Mouse (Mus musculus): ENCODE results near the gene Leo1. TPM values are rescaled to one million over a fixed set of nuclear protein-coding genes. Genes with fewer than 3 reads are reported as not detected.

Leo1 gene
- polyA plus RNA-seq (2015; fragmentation: Nextera tagmentation; extraction: Ambion mirVana), result 31.4 and 36.6 TPM in 2 replicates

DNA sequence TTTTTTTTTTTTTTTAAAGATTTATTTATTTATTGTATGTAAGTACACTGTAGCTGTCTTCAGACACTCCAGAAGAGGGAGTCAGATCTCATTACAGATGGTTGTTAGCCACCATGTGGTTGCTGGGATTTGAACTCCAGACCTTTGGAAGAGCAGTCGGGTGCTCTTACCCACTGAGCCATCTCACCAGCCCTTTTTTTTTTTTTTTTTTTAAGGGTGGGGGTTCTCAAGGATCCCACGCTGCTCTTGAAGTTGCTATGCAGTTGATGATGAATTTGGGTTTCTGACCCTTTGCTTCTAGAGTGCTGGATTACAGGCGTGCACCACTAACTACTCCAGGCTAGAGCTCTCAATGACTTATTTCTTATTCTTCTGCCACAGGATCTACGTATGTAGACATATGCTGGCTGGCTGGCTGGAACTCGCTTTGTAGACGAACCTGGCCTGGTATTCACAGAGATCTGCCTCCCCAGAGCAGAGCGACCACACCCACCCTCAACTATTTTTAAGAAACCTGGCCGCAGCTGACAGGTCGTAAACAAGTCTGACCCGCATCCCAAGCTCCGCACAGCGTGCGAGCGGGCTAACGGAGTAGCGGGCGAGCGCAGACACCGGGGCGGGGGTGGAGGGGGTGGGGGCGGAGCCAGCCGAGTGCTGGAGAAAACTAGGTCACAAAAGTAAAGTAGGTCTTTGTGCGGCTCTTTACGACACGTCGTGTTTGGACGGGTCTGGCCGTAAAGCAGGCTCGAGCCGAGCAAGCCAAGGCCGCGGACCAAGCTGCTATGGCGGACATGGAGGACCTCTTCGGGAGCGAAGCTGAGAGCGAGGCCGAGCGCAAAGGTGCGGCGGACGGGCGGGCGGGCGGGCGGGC is at the start of gene Leo1:
Gene Leo1, plus strand, starts transcription at position 729 of the 871 bp plus-strand sequence.
- ATAC-seq (replicated peaks; ENCODE audit: low FRiP score, low read depth) (peak; percentile 93), DNase-seq (ENCODE audit: low spot score) (peak; percentile 96)
- H3K9ac ChIP-seq (ENCODE audit: low read depth, low read length), result peak within 1 kb of the TSS; percentile 74
- H3K4me2 ChIP-seq (ENCODE audit: low read length), result peak within 1 kb of the TSS; percentile 66
- TF ChIP-seq CTCF (IDR thresholded peaks at IDR 0.05; ENCODE audit: low read depth), result no peak
- no peaks in the 10 kb centered on the region for H3K27me3 ChIP-seq (ENCODE audit: insufficient read depth, low read length)
- H3K36me3 ChIP-seq (ENCODE audit: insufficient read depth, low read length), result peaks cover 8% of the 10 kb centered on the region; the same call in 1 of the 2 replicates
- WGBS, result under 1% methylated on average over 42 of the region's 45 CpGs
- H3K9me3 ChIP-seq (replicated peaks; ENCODE audit: low read length), result no peaks in the 10 kb centered on the region
- peak within 1 kb of the TSS; percentile 66 for H3K4me3 ChIP-seq (replicated peaks; ENCODE audit: low read depth, low read length)
- peak within 1 kb of the TSS; percentile 65 for H3K27ac ChIP-seq
- H3K4me1 ChIP-seq (replicated peaks; ENCODE audit: insufficient read depth, low read length), result no peaks in the 10 kb centered on the region

DNA sequence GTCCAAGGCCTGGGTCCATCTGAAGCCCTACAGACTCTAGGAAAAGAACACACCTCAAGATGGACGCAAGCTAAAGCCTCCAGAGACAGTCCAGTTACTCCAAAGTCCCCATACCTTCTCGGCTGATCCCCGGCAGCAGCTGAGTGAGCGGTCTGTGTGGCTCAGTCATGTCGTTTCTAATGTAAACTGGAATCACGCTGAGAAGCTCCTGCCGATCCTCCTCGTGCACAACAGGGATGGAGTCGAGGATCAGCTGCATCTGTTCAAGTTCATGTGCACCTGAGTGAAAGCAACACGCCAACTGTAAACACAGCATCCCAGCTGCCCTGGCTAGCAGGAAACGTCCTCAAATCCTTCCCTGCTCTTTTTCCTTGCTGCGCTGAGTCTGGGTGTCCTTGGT is 48.1 kb upstream of the Leo1 start:
- no peak for ATAC-seq (replicated peaks; ENCODE audit: low FRiP score, low read depth)
- Histone ChIP-seq H3K9me3 (replicated peaks; ENCODE audit: low read length) (no peaks in the 10 kb centered on the region), H3K36me3 (ENCODE audit: insufficient read depth, low read length) (peaks cover 52% of the 10 kb centered on the region), H3K4me2 (ENCODE audit: low read length) (no peak overlapping the region), H3K27me3 (ENCODE audit: insufficient read depth, low read length) (no peaks in the 10 kb centered on the region), H3K27ac (no peak overlapping the region), H3K4me3 (replicated peaks; ENCODE audit: low read depth, low read length) (no peak overlapping the region), H3K4me1 (replicated peaks; ENCODE audit: insufficient read depth, low read length) (no peaks in the 10 kb centered on the region), H3K9ac (ENCODE audit: low read depth, low read length) (no peak overlapping the region)
- TF ChIP-seq CTCF (IDR thresholded peaks at IDR 0.05; ENCODE audit: low read depth), result no peak
- 77% methylated on average over 12 of the region's 12 CpGs for WGBS
- no peak for DNase-seq (ENCODE audit: low spot score)

DNA sequence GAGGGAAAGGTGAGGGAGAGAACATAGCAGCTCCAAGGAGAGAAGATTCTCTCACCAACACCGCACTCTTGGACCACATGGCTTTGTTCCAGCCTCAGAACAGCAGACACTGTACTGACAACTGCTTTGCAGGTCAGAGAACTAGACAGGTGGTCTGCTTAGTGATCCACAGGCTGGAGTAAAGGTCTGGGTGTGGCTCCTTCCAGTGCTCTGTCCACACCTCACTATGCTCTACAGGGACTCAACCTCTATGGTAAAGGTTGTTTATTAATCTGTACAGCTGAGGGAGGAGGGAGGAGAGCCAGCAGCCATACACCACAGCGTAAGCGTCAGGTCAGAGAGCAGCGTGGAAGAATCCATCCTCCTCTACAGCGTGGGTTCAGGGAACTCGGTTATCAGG is 45.4 kb upstream of the Leo1 start:
- TF ChIP-seq CTCF (IDR thresholded peaks at IDR 0.05; ENCODE audit: low read depth), result no peak
- ATAC-seq (replicated peaks; ENCODE audit: low FRiP score, low read depth) (no peak), DNase-seq (ENCODE audit: low spot score) (no peak)
- no peaks in the 10 kb centered on the region for H3K27me3 ChIP-seq (ENCODE audit: insufficient read depth, low read length)
- H3K4me2 ChIP-seq (ENCODE audit: low read length), result no peak overlapping the region
- 77% methylated on average over 6 of the region's 6 CpGs for WGBS
- no peak overlapping the region for H3K9ac ChIP-seq (ENCODE audit: low read depth, low read length)
- H3K4me3 ChIP-seq (replicated peaks; ENCODE audit: low read depth, low read length), result no peak overlapping the region
- H3K36me3 ChIP-seq (ENCODE audit: insufficient read depth, low read length), result peaks cover 32% of the 10 kb centered on the region
- H3K27ac ChIP-seq, result no peak overlapping the region
- H3K9me3 ChIP-seq (replicated peaks; ENCODE audit: low read length), result no peaks in the 10 kb centered on the region
- no peaks in the 10 kb centered on the region for H3K4me1 ChIP-seq (replicated peaks; ENCODE audit: insufficient read depth, low read length)

DNA sequence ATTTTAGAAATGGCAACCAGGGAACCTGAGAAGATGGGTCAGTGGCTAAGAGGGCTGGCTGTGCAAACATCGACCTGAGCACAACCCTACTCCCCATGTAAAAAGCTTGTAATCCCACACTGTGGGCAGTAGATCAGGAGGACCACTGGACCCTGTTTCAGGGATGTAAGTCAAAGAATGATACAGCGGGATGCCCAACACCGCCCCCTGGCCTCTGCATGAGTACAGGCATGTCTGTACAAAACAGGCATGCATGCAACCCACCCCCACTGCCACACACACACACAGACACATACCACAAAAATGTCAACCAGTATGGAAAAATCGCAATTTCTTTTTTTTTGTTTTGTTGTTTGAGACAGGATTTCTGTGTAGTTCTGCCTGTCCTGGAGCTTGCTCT is 42.3 kb upstream of the Leo1 start:
- Histone ChIP-seq H3K27ac (no peak overlapping the region), H3K4me3 (replicated peaks; ENCODE audit: low read depth, low read length) (no peak overlapping the region), H3K27me3 (ENCODE audit: insufficient read depth, low read length) (no peaks in the 10 kb centered on the region), H3K4me1 (replicated peaks; ENCODE audit: insufficient read depth, low read length) (peaks cover 10% of the 10 kb centered on the region; the same call in 1 of the 2 replicates), H3K4me2 (ENCODE audit: low read length) (no peak overlapping the region), H3K9ac (ENCODE audit: low read depth, low read length) (no peak overlapping the region), H3K9me3 (replicated peaks; ENCODE audit: low read length) (no peaks in the 10 kb centered on the region), H3K36me3 (ENCODE audit: insufficient read depth, low read length) (peaks cover 10% of the 10 kb centered on the region)
- DNase-seq (ENCODE audit: low spot score) (no peak), ATAC-seq (replicated peaks; ENCODE audit: low FRiP score, low read depth) (no peak)
- WGBS, result 89% methylated on average over 4 of the region's 4 CpGs
- peak; percentile 30; the same call in 1 of the 2 replicates for TF ChIP-seq CTCF (IDR thresholded peaks at IDR 0.05; ENCODE audit: low read depth)

DNA sequence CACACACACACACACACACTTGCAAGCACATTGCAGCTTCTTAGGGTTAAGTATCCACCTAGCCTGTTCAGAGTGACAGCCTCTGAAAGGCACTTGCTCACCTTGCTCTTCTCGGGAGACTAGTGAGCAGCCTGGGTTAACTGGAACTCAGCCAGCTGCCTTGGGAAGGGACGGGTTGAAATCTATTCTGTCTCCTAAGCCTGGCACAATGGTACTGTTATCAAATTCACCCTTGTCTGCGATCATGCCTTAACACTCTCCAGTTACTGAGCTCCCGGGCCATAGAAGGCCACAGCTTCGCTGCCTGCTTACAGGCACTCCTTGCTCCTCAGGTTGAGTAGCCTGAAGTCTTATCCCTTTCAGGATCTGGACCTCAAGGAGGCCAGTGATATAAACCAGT is 40.7 kb upstream of the Leo1 start:
- DNase-seq (ENCODE audit: low spot score), result no peak
- no peaks in the 10 kb centered on the region for H3K27me3 ChIP-seq (ENCODE audit: insufficient read depth, low read length)
- no peak overlapping the region for H3K4me3 ChIP-seq (replicated peaks; ENCODE audit: low read depth, low read length)
- peaks cover 10% of the 10 kb centered on the region for H3K36me3 ChIP-seq (ENCODE audit: insufficient read depth, low read length)
- no peak for ATAC-seq (replicated peaks; ENCODE audit: low FRiP score, low read depth)
- no peak overlapping the region for H3K4me2 ChIP-seq (ENCODE audit: low read length)
- H3K9ac ChIP-seq (ENCODE audit: low read depth, low read length), result no peak overlapping the region
- peaks cover 10% of the 10 kb centered on the region; the same call in 1 of the 2 replicates for H3K4me1 ChIP-seq (replicated peaks; ENCODE audit: insufficient read depth, low read length)
- H3K27ac ChIP-seq, result no peak overlapping the region
- 58% methylated on average over 5 of the region's 5 CpGs for WGBS
- TF ChIP-seq CTCF (IDR thresholded peaks at IDR 0.05; ENCODE audit: low read depth), result no peak
- no peaks in the 10 kb centered on the region for H3K9me3 ChIP-seq (replicated peaks; ENCODE audit: low read length)

DNA sequence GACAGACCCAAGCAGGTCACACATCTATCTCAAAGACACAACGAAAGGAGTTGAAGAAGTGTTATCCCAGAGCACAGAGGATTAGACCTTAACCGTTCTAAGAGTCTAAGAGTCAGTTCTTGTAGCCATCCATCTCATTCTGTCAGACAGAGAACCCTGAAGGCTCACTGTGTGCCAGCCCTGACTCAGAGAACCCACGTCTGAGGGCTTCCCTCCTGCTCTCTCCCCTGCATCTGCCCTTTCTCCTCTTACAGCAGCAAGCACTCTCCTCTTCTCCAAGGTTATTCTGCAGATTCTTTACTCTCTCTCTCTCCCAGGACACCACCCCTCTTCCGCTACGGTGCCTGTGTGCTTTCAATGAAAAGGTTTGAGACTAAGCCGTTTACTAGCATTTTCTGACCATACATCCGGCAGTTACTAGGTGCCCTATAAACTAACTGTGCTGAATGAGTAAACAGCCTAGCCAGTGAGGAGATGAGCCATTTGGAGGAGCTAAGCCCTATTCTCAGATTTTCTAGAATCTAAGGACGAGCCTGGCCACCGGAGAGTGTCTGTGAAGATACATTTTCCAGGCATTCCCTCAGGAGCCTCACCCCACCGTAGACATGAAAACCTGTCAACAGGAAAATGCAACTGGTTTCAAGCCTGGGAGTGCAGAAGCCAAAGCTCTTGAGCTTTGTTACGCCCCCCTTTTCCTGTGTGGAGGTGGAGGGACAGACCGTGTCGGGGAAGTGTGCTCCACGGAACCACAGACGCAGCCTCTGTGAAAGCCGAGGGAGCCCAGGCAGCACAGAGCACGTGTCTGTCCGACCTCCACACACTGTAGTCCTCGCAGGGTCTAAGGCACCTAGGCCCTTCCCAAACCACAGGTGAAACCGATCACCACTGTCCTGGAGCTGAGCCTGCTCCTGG is 39.5 kb upstream of the Leo1 start:
- 53% methylated on average over 20 of the region's 20 CpGs for WGBS
- no peak overlapping the region for H3K9ac ChIP-seq (ENCODE audit: low read depth, low read length)

More for the DNA sequence above, 39.5 kb upstream of the Leo1 start:
- Histone ChIP-seq H3K4me2 (ENCODE audit: low read length) (no peak overlapping the region), H3K27ac (no peak overlapping the region), H3K9me3 (replicated peaks; ENCODE audit: low read length) (no peaks in the 10 kb centered on the region), H3K4me1 (replicated peaks; ENCODE audit: insufficient read depth, low read length) (peaks cover 10% of the 10 kb centered on the region; the same call in 1 of the 2 replicates), H3K27me3 (ENCODE audit: insufficient read depth, low read length) (no peaks in the 10 kb centered on the region), H3K36me3 (ENCODE audit: insufficient read depth, low read length) (peaks cover 10% of the 10 kb centered on the region), H3K4me3 (replicated peaks; ENCODE audit: low read depth, low read length) (no peak overlapping the region)
- DNase-seq (ENCODE audit: low spot score) (peak; percentile 13), ATAC-seq (replicated peaks; ENCODE audit: low FRiP score, low read depth) (no peak)
- no peak for TF ChIP-seq CTCF (IDR thresholded peaks at IDR 0.05; ENCODE audit: low read depth)

Measured in kidney, postnatal 0 days (tissue).